Mouse (Mus musculus) limb, embryonic 13.5 days (tissue): ENCODE data around the gene Cfdp1. TPM values are rescaled to one million over a fixed set of nuclear protein-coding genes. Genes with fewer than 3 reads are reported as not detected.

ENCODE experiments used
- ATAC-seq: fragments of 200-750 bp; cut with Nextera tagmentation; 2 replicates; pipeline ENCODE4 v1.8.0; 2017; ENCODE audit warnings: low read depth, moderate number of reproducible peaks, moderate TSS enrichment; ENCODE audit not compliant: low FRiP score
- H3K27ac ChIP-seq: fragments of 300-500 bp; sonication (generic); 2 replicates; pipeline ENCODE4 v1.5.1; 2015; ENCODE audit warnings: inconsistent platforms, mild to moderate bottlenecking, moderate library complexity
- H3K27me3 ChIP-seq: fragments of 300-500 bp; sonication (generic); 2 replicates; pipeline ENCODE4 v1.6.1; 2015; ENCODE audit warnings: mild to moderate bottlenecking, inconsistent platforms
- H3K36me3 ChIP-seq: fragments of 300-500 bp; sonication (generic); 2 replicates; pipeline ENCODE4 v1.6.1; 2015; ENCODE audit warnings: inconsistent platforms, mild to moderate bottlenecking, moderate library complexity
- H3K4me1 ChIP-seq: fragments of 300-500 bp; sonication (generic); 2 replicates; pipeline ENCODE4 v1.6.1; 2015; ENCODE audit warnings: inconsistent platforms
- H3K4me2 ChIP-seq: fragments of 300-500 bp; sonication (generic); replicated peaks from 2 replicates; pipeline ENCODE4 v1.6.1; 2015; ENCODE audit warnings: inconsistent platforms, mild to moderate bottlenecking, moderate library complexity
- H3K4me3 ChIP-seq: fragments of 300-500 bp; sonication (generic); 2 replicates; pipeline ENCODE4 v1.5.1; 2015; ENCODE audit warnings: moderate library complexity, mild to moderate bottlenecking, inconsistent platforms
- H3K9ac ChIP-seq: fragments of 300-500 bp; sonication (generic); 2 replicates; pipeline ENCODE4 v1.6.1; 2015; ENCODE audit warnings: mild to moderate bottlenecking, inconsistent platforms
- H3K9me3 ChIP-seq: fragments of 300-500 bp; sonication (generic); 2 replicates; pipeline ENCODE4 v1.6.1; 2016; ENCODE audit warnings: inconsistent platforms
- WGBS: fragments of 180-500 bp; shearing (Covaris S2); methylation state at CpG from one replicate; pipeline ENCODE4 v1.1.7; 2015; 5-methylcytosine and 5-hydroxymethylcytosine counted together
- polyA plus RNA-seq: library from polyadenylated mRNA; unstranded; fragments of >200 nt; fragmentation: Nextera tagmentation; extraction: Ambion mirVana; gene quantifications from 2 replicates; pipeline ENCODE4 v1.2.1, GENCODE M21; 2015

Gene Cfdp1
- 260 and 262 TPM in 2 replicates for polyA plus RNA-seq

- peak within 1 kb of the TSS; percentile 98 for H3K4me3 ChIP-seq
- H3K4me1 ChIP-seq = peaks cover 11% of the 10 kb centered on the region
- no peaks in the 10 kb centered on the region for H3K9me3 ChIP-seq
- under 1% methylated on average over 53 of the region's 53 CpGs for WGBS
- peak within 1 kb of the TSS; percentile 80 for H3K4me2 ChIP-seq
- ATAC-seq = peak; percentile 100
- 0 out of 2 replicates have a peak within 1 kb of the TSS, but pooled peaks have one; percentile 15 for H3K27ac ChIP-seq
- H3K36me3 ChIP-seq = peaks cover 12% of the 10 kb centered on the region; the same call in 1 of the 2 replicates
- H3K9ac ChIP-seq = peak within 1 kb of the TSS; percentile 95
- no peaks in the 10 kb centered on the region for H3K27me3 ChIP-seq
Observed at GRCm38 (mm10) chr8:111853861-111854501, at the start of gene Cfdp1. Cfdp1 (minus strand) TSS chr8:111854291.

- no peaks in the 10 kb centered on the region for H3K9me3 ChIP-seq
- no peak overlapping the region for H3K4me2 ChIP-seq
- H3K27me3 ChIP-seq = no peaks in the 10 kb centered on the region
- H3K4me3 ChIP-seq = no peak overlapping the region
- 17% methylated on average over 5 of the region's 5 CpGs for WGBS
- H3K36me3 ChIP-seq = no peaks in the 10 kb centered on the region
- no peak overlapping the region for H3K9ac ChIP-seq
- H3K27ac ChIP-seq = no peak overlapping the region
- ATAC-seq = peak; percentile 49; the same call in 1 of the 2 replicates
- peaks cover 15% of the 10 kb centered on the region for H3K4me1 ChIP-seq
Observed at GRCm38 (mm10) chr8:111902080-111902479, 48.0 kb upstream of the Cfdp1 start.

- no peak overlapping the region for H3K4me3 ChIP-seq
- 0 out of 2 replicates have a peak, but pooled peaks cover 6% of the 10 kb centered on the region for H3K4me1 ChIP-seq
- 42% methylated on average over 10 of the region's 10 CpGs for whole genome bisulfite sequencing
- ATAC-seq = no peak
- no peak overlapping the region for H3K27ac ChIP-seq
- H3K9me3 ChIP-seq = no peaks in the 10 kb centered on the region
- H3K36me3 ChIP-seq = no peaks in the 10 kb centered on the region
- H3K27me3 ChIP-seq = no peaks in the 10 kb centered on the region
- H3K4me2 ChIP-seq = no peak overlapping the region
- no peak overlapping the region for H3K9ac ChIP-seq
Observed at GRCm38 (mm10) chr8:111898586-111898985, 44.5 kb upstream of the Cfdp1 start.

- ATAC-seq = no peak
- 87% methylated on average over 7 of the region's 7 CpGs for WGBS
- Histone ChIP-seq H3K9me3 (no peaks in the 10 kb centered on the region), H3K4me1 (peaks cover 7% of the 10 kb centered on the region), H3K36me3 (no peaks in the 10 kb centered on the region), H3K27ac (no peak overlapping the region), H3K4me3 (no peak overlapping the region), H3K27me3 (peaks cover 29% of the 10 kb centered on the region), H3K4me2 (no peak overlapping the region), H3K9ac (no peak overlapping the region)
Observed at GRCm38 (mm10) chr8:111894955-111895354, 40.9 kb upstream of the Cfdp1 start.

GRCm38 (mm10) chr8:111892615-111893014, 38.5 kb upstream of the Cfdp1 start:
- no peak overlapping the region for H3K4me3 ChIP-seq
- no peak for ATAC-seq
- no peak overlapping the region for H3K27ac ChIP-seq
- H3K27me3 ChIP-seq = peaks cover 52% of the 10 kb centered on the region
- H3K9ac ChIP-seq = no peak overlapping the region
- WGBS = 58% methylated on average over 5 of the region's 5 CpGs
- no peaks in the 10 kb centered on the region for H3K36me3 ChIP-seq
- no peak overlapping the region for H3K4me2 ChIP-seq
- H3K9me3 ChIP-seq = no peaks in the 10 kb centered on the region
- H3K4me1 ChIP-seq = peaks cover 18% of the 10 kb centered on the region

GRCm38 (mm10) chr8:111891983-111892382, 37.9 kb upstream of the Cfdp1 start:
- ATAC-seq = no peak
- Histone ChIP-seq H3K4me1 (peaks cover 18% of the 10 kb centered on the region), H3K9me3 (no peaks in the 10 kb centered on the region), H3K27me3 (peaks cover 55% of the 10 kb centered on the region), H3K4me3 (no peak overlapping the region), H3K27ac (no peak overlapping the region), H3K36me3 (no peaks in the 10 kb centered on the region), H3K4me2 (no peak overlapping the region), H3K9ac (no peak overlapping the region)
- WGBS = 24% methylated on average over 8 of the region's 8 CpGs

GRCm38 (mm10) chr8:111890911-111891303, 36.8 kb upstream of the Cfdp1 start:
- H3K9ac ChIP-seq = no peak overlapping the region
- peaks cover 18% of the 10 kb centered on the region for H3K4me1 ChIP-seq
- no peaks in the 10 kb centered on the region for H3K9me3 ChIP-seq
- H3K36me3 ChIP-seq = no peaks in the 10 kb centered on the region
- H3K27ac ChIP-seq = no peak overlapping the region
- WGBS = 57% methylated on average over 6 of the region's 6 CpGs
- ATAC-seq = no peak
- no peak overlapping the region for H3K4me2 ChIP-seq
- H3K27me3 ChIP-seq = peaks cover 64% of the 10 kb centered on the region
- 0 out of 2 replicates have a peak overlapping the region, but pooled peaks have one; percentile 33 for H3K4me3 ChIP-seq

- peaks cover 64% of the 10 kb centered on the region for H3K27me3 ChIP-seq
- ATAC-seq = peak; percentile 44; the same call in 1 of the 2 replicates
Observed at GRCm38 (mm10) chr8:111889931-111890910, 36.1 kb upstream of the Cfdp1 start.

GRCm38 (mm10) chr8:111888091-111888650, 34.1 kb upstream of the Cfdp1 start:
- 36% methylated on average over 7 of the region's 7 CpGs for WGBS

More at GRCm38 (mm10) chr8:111889931-111890910, 36.1 kb upstream of the Cfdp1 start:
- Histone ChIP-seq H3K4me2 (peak overlapping the region; percentile 60), H3K9me3 (no peaks in the 10 kb centered on the region), H3K27ac (no peak overlapping the region), H3K4me1 (peaks cover 18% of the 10 kb centered on the region), H3K36me3 (no peaks in the 10 kb centered on the region), H3K9ac (0 out of 2 replicates have a peak overlapping the region, but pooled peaks have one; percentile 19), H3K4me3 (peak overlapping the region; percentile 33)
- WGBS = 11% methylated on average over 86 of the region's 86 CpGs

GRCm38 (mm10) chr8:111887479-111887878, 33.4 kb upstream of the Cfdp1 start:
- Histone ChIP-seq H3K4me2 (no peak overlapping the region), H3K27me3 (peaks cover 59% of the 10 kb centered on the region), H3K36me3 (no peaks in the 10 kb centered on the region), H3K4me1 (peaks cover 18% of the 10 kb centered on the region), H3K9me3 (no peaks in the 10 kb centered on the region), H3K4me3 (no peak overlapping the region), H3K9ac (no peak overlapping the region), H3K27ac (no peak overlapping the region)
- 85% methylated on average over 1 of the region's 1 CpGs for WGBS
- no peak for ATAC-seq

More at GRCm38 (mm10) chr8:111888091-111888650, 34.1 kb upstream of the Cfdp1 start:
- peaks cover 63% of the 10 kb centered on the region for H3K27me3 ChIP-seq
- no peak overlapping the region for H3K27ac ChIP-seq
- no peak for ATAC-seq
- 0 out of 2 replicates have a peak overlapping the region, but pooled peaks have one; percentile 9 for H3K4me2 ChIP-seq
- no peaks in the 10 kb centered on the region for H3K9me3 ChIP-seq
- no peak overlapping the region for H3K9ac ChIP-seq
- no peaks in the 10 kb centered on the region for H3K36me3 ChIP-seq
- H3K4me3 ChIP-seq = no peak overlapping the region
- H3K4me1 ChIP-seq = peaks cover 18% of the 10 kb centered on the region

- no peak overlapping the region for H3K4me2 ChIP-seq
- no peaks in the 10 kb centered on the region for H3K36me3 ChIP-seq
- H3K4me3 ChIP-seq = no peak overlapping the region
- 82% methylated on average over 4 of the region's 4 CpGs for WGBS
- no peak for ATAC-seq
- H3K27me3 ChIP-seq = peaks cover 23% of the 10 kb centered on the region
- no peak overlapping the region for H3K9ac ChIP-seq
- peaks cover 10% of the 10 kb centered on the region for H3K4me1 ChIP-seq
- H3K27ac ChIP-seq = no peak overlapping the region
- H3K9me3 ChIP-seq = no peaks in the 10 kb centered on the region
Observed at GRCm38 (mm10) chr8:111883615-111884014, 29.5 kb upstream of the Cfdp1 start.
